Mouse (Mus musculus) hindbrain, embryonic 10.5 days (tissue): Measurements from ENCODE around the gene Rgs6. TPM values are rescaled to one million over a fixed set of nuclear protein-coding genes. Genes with fewer than 3 reads are reported as not detected.
A peak's percentile ranks its signal among the peaks of the same experiment; 100 is the strongest.

ENCODE experiments used
- DNase-seq: peaks from one replicate; pipeline ENCODE4 v3.0.0-alpha.2; 2017; ENCODE audit warnings: low spot score
- H3K27ac ChIP-seq: fragments of 300-500 bp; sonication (generic); 2 replicates; pipeline ENCODE4 v1.5.1; 2016; ENCODE audit warnings: mild to moderate bottlenecking, moderate library complexity
- H3K27me3 ChIP-seq: fragments of 300-500 bp; sonication (generic); 2 replicates; pipeline ENCODE4 v1.6.1; 2016; ENCODE audit warnings: mild to moderate bottlenecking; ENCODE audit not compliant: poor library complexity, insufficient read depth, severe bottlenecking
- H3K36me3 ChIP-seq: fragments of 300-500 bp; sonication (generic); 2 replicates; pipeline ENCODE4 v1.6.1; 2016; ENCODE audit warnings: mild to moderate bottlenecking, moderate library complexity
- H3K4me1 ChIP-seq: fragments of 300-500 bp; sonication (generic); replicated peaks from 2 replicates; pipeline ENCODE4 v1.6.1; 2016; ENCODE audit warnings: mild to moderate bottlenecking
- H3K4me3 ChIP-seq: fragments of 300-500 bp; sonication (generic); 2 replicates; pipeline ENCODE4 v1.5.1; 2016; ENCODE audit warnings: mild to moderate bottlenecking, moderate library complexity
- H3K9me3 ChIP-seq: fragments of 300-500 bp; sonication (generic); 2 replicates; pipeline ENCODE4 v1.6.1; 2016; ENCODE audit warnings: mild to moderate bottlenecking, moderate library complexity
- WGBS: fragments of 180-500 bp; shearing (Covaris S2); methylation state at CpG from one replicate; pipeline ENCODE4 v1.1.7; 2016; 5-methylcytosine and 5-hydroxymethylcytosine counted together
- polyA plus RNA-seq: library from polyadenylated mRNA; unstranded; fragments of >200 nt; fragmentation: Nextera tagmentation; extraction: Ambion mirVana; gene quantifications from 2 replicates; pipeline ENCODE4 v1.2.1, GENCODE M21; 2016

Rgs6 gene
- polyA plus RNA-seq, 1 experiment from 2014 or later = 0.31 TPM

- peaks cover 14% of the 10 kb centered on the region for H3K4me1 ChIP-seq
- H3K27ac ChIP-seq = no peak overlapping the region
- H3K27me3 ChIP-seq = no peaks in the 10 kb centered on the region
- no peaks in the 10 kb centered on the region for H3K36me3 ChIP-seq
- peak; percentile 18 for DNase-seq
- no peaks in the 10 kb centered on the region for H3K9me3 ChIP-seq
- H3K4me3 ChIP-seq = no peak overlapping the region
- 57% methylated on average over 9 of the region's 9 CpGs for WGBS
These were observed 517.5 kb downstream of the Rgs6 start for GRCm38 (mm10) chr12:83105514-83106119.

GRCm38 (mm10) chr12:83106120-83106517, 518.0 kb downstream of the Rgs6 start:
- no peaks in the 10 kb centered on the region for H3K27me3 ChIP-seq
- peaks cover 9% of the 10 kb centered on the region for H3K4me1 ChIP-seq
- H3K36me3 ChIP-seq = no peaks in the 10 kb centered on the region
- WGBS = 89% methylated on average over 5 of the region's 5 CpGs
- H3K9me3 ChIP-seq = no peaks in the 10 kb centered on the region
- DNase-seq = no peak
- no peak overlapping the region for H3K27ac ChIP-seq
- no peak overlapping the region for H3K4me3 ChIP-seq

- no peaks in the 10 kb centered on the region for H3K36me3 ChIP-seq
- WGBS = 95% methylated on average over 4 of the region's 4 CpGs
- no peak for DNase-seq
- H3K4me3 ChIP-seq = no peak overlapping the region
- no peak overlapping the region for H3K27ac ChIP-seq
- H3K4me1 ChIP-seq = peaks cover 27% of the 10 kb centered on the region
- no peaks in the 10 kb centered on the region for H3K9me3 ChIP-seq
- no peaks in the 10 kb centered on the region for H3K27me3 ChIP-seq
These were observed 521.4 kb downstream of the Rgs6 start for GRCm38 (mm10) chr12:83109486-83109885.

- no peak for DNase-seq
- peaks cover 27% of the 10 kb centered on the region for H3K4me1 ChIP-seq
- H3K27me3 ChIP-seq = no peaks in the 10 kb centered on the region
- no peak overlapping the region for H3K4me3 ChIP-seq
- no peak overlapping the region for H3K27ac ChIP-seq
- H3K36me3 ChIP-seq = no peaks in the 10 kb centered on the region
- no peaks in the 10 kb centered on the region for H3K9me3 ChIP-seq
- WGBS = 86% methylated on average over 11 of the region's 11 CpGs
These were observed 522.0 kb downstream of the Rgs6 start for GRCm38 (mm10) chr12:83109891-83110630.

GRCm38 (mm10) chr12:83110711-83111110, 522.6 kb downstream of the Rgs6 start:
- H3K4me1 ChIP-seq = peaks cover 21% of the 10 kb centered on the region
- no peaks in the 10 kb centered on the region for H3K27me3 ChIP-seq
- no peak overlapping the region for H3K27ac ChIP-seq
- WGBS = 75% methylated on average over 3 of the region's 3 CpGs
- no peaks in the 10 kb centered on the region for H3K36me3 ChIP-seq
- H3K9me3 ChIP-seq = no peaks in the 10 kb centered on the region
- no peak overlapping the region for H3K4me3 ChIP-seq
- DNase-seq = no peak

GRCm38 (mm10) chr12:83112283-83112682, 524.2 kb downstream of the Rgs6 start:
- H3K27ac ChIP-seq = no peak overlapping the region
- no peaks in the 10 kb centered on the region for H3K36me3 ChIP-seq
- H3K27me3 ChIP-seq = no peaks in the 10 kb centered on the region
- peaks cover 21% of the 10 kb centered on the region for H3K4me1 ChIP-seq
- WGBS = 85% methylated on average over 5 of the region's 5 CpGs
- H3K4me3 ChIP-seq = no peak overlapping the region
- no peaks in the 10 kb centered on the region for H3K9me3 ChIP-seq
- DNase-seq = no peak

- WGBS = 68% methylated on average over 6 of the region's 6 CpGs
These were observed 525.0 kb downstream of the Rgs6 start for GRCm38 (mm10) chr12:83112901-83113628.

GRCm38 (mm10) chr12:83113971-83114370, 525.9 kb downstream of the Rgs6 start:
- H3K27ac ChIP-seq = no peak overlapping the region
- no peaks in the 10 kb centered on the region for H3K9me3 ChIP-seq
- no peak overlapping the region for H3K4me3 ChIP-seq
- H3K36me3 ChIP-seq = no peaks in the 10 kb centered on the region
- H3K27me3 ChIP-seq = no peaks in the 10 kb centered on the region
- H3K4me1 ChIP-seq = peaks cover 21% of the 10 kb centered on the region
- no peak for DNase-seq
- WGBS = 60% methylated on average over 3 of the region's 3 CpGs

More at GRCm38 (mm10) chr12:83112901-83113628, 525.0 kb downstream of the Rgs6 start:
- H3K9me3 ChIP-seq = no peaks in the 10 kb centered on the region
- H3K27me3 ChIP-seq = no peaks in the 10 kb centered on the region
- H3K4me1 ChIP-seq = peaks cover 21% of the 10 kb centered on the region
- H3K4me3 ChIP-seq = no peak overlapping the region
- no peak overlapping the region for H3K27ac ChIP-seq
- no peaks in the 10 kb centered on the region for H3K36me3 ChIP-seq
- no peak for DNase-seq

- Histone ChIP-seq H3K27me3 (no peaks in the 10 kb centered on the region), H3K9me3 (no peaks in the 10 kb centered on the region), H3K4me1 (peaks cover 21% of the 10 kb centered on the region), H3K36me3 (no peaks in the 10 kb centered on the region), H3K4me3 (no peak overlapping the region), H3K27ac (no peak overlapping the region)
- peak; percentile 58 for DNase-seq
- 56% methylated on average over 5 of the region's 5 CpGs for WGBS
These were observed 526.4 kb downstream of the Rgs6 start for GRCm38 (mm10) chr12:83114396-83115053.

GRCm38 (mm10) chr12:83124111-83124510, 536.0 kb downstream of the Rgs6 start:
- H3K4me1 ChIP-seq = 0 out of 2 replicates have a peak, but pooled peaks cover 5% of the 10 kb centered on the region
- no peaks in the 10 kb centered on the region for H3K27me3 ChIP-seq
- H3K4me3 ChIP-seq = no peak overlapping the region
- WGBS = 57% methylated on average over 3 of the region's 3 CpGs
- H3K27ac ChIP-seq = no peak overlapping the region
- no peaks in the 10 kb centered on the region for H3K9me3 ChIP-seq
- no peak for DNase-seq
- H3K36me3 ChIP-seq = no peaks in the 10 kb centered on the region

- no peak for DNase-seq
- H3K4me3 ChIP-seq = no peak overlapping the region
- 0 out of 2 replicates have a peak, but pooled peaks cover 5% of the 10 kb centered on the region for H3K4me1 ChIP-seq
- no peaks in the 10 kb centered on the region for H3K27me3 ChIP-seq
- H3K9me3 ChIP-seq = no peaks in the 10 kb centered on the region
- H3K36me3 ChIP-seq = no peaks in the 10 kb centered on the region
- 92% methylated on average over 4 of the region's 4 CpGs for WGBS
- no peak overlapping the region for H3K27ac ChIP-seq
These were observed 537.2 kb downstream of the Rgs6 start for GRCm38 (mm10) chr12:83125284-83125683.

GRCm38 (mm10) chr12:83126923-83127322, 538.8 kb downstream of the Rgs6 start:
- H3K9me3 ChIP-seq = no peaks in the 10 kb centered on the region
- peaks cover 5% of the 10 kb centered on the region; the same call in 1 of the 2 replicates for H3K4me1 ChIP-seq
- H3K4me3 ChIP-seq = no peak overlapping the region
- H3K27ac ChIP-seq = no peak overlapping the region
- H3K36me3 ChIP-seq = no peaks in the 10 kb centered on the region
- WGBS = 90% methylated on average over 7 of the region's 7 CpGs
- no peaks in the 10 kb centered on the region for H3K27me3 ChIP-seq
- no peak for DNase-seq
